Mouse (Mus musculus) testis, adult 2 months (tissue): ENCODE measurements at regions not wholly inside any gene's neighbourhood (a gene's known extent, or its start where the extent isn't known, plus 50 kb on each side); places are given as distances from the start of the nearest gene placed in this dataset.

Experiments used
- H3K27ac ChIP-seq: fragments of 200-500 bp; 2 replicates; pipeline ENCODE4 v1.5.1; 2012; ENCODE audit warnings: low read depth, low read length; ENCODE audit not compliant: control insufficient read depth, insufficient read depth
- H3K27me3 ChIP-seq: fragments of 200-500 bp; 2 replicates; pipeline ENCODE4 v1.6.1; 2012; ENCODE audit warnings: mild to moderate bottlenecking, low read length, moderate library complexity; ENCODE audit not compliant: control insufficient read depth, insufficient read depth
- H3K36me3 ChIP-seq: fragments of 200-500 bp; 2 replicates; pipeline ENCODE4 v1.6.1; 2012; ENCODE audit warnings: mild to moderate bottlenecking, low read length; ENCODE audit not compliant: control insufficient read depth, insufficient read depth
- H3K4me1 ChIP-seq: fragments of 200-500 bp; 2 replicates; pipeline ENCODE4 v1.6.1; 2012; ENCODE audit warnings: low read length; ENCODE audit not compliant: control insufficient read depth, insufficient read depth
- H3K4me3 ChIP-seq: fragments of 200-500 bp; 2 replicates; pipeline ENCODE4 v1.5.1; 2012; ENCODE audit warnings: low read depth, mild to moderate bottlenecking, low read length, moderate library complexity, mixed read lengths; ENCODE audit not compliant: control insufficient read depth
- CTCF ChIP-seq: fragments of 200-500 bp; IDR thresholded peaks from 2 replicates; pipeline ENCODE4 v1.5.1; 2012; ENCODE audit warnings: low read depth, mild to moderate bottlenecking, inconsistent platforms, low read length, moderate library complexity; ENCODE audit not compliant: control insufficient read depth, insufficient read depth, insufficient replicate concordance
- POLR2A ChIP-seq: fragments of 200-500 bp; IDR thresholded peaks from 2 replicates; pipeline ENCODE4 v1.6.1; 2012; ENCODE audit warnings: low read depth, mild to moderate bottlenecking, inconsistent platforms, low read length, moderate library complexity; ENCODE audit not compliant: control insufficient read depth

- no peak overlapping the region for H3K27ac ChIP-seq
- no peak for TF ChIP-seq POLR2A
- TF ChIP-seq CTCF: no peak
- H3K4me3 ChIP-seq: no peak overlapping the region
- no peaks in the 10 kb centered on the region for H3K4me1 ChIP-seq
- no peaks in the 10 kb centered on the region for H3K27me3 ChIP-seq
- no peaks in the 10 kb centered on the region for H3K36me3 ChIP-seq
These were observed 77.8 kb upstream of the Elmo1 start for GRCm38 (mm10) chr13:20012621-20013020.

- TF ChIP-seq CTCF (no peak), POLR2A (no peak)
- no peaks in the 10 kb centered on the region for H3K36me3 ChIP-seq
- no peak overlapping the region for H3K4me3 ChIP-seq
- no peaks in the 10 kb centered on the region for H3K27me3 ChIP-seq
- H3K4me1 ChIP-seq: no peaks in the 10 kb centered on the region
- no peak overlapping the region for H3K27ac ChIP-seq
These were observed 81.2 kb upstream of the Elmo1 start for GRCm38 (mm10) chr13:20009164-20009563.

GRCm38 (mm10) chr13:20007561-20007960 is 82.8 kb upstream of the Elmo1 start:
- H3K4me3 ChIP-seq: no peak overlapping the region; the same call in 1 of the 2 replicates
- H3K27me3 ChIP-seq: no peaks in the 10 kb centered on the region
- H3K36me3 ChIP-seq: no peaks in the 10 kb centered on the region
- TF ChIP-seq POLR2A (no peak), CTCF (no peak)
- H3K27ac ChIP-seq: no peak overlapping the region
- no peaks in the 10 kb centered on the region for H3K4me1 ChIP-seq

GRCm38 (mm10) chr13:19997606-19998005 is 92.8 kb upstream of the Elmo1 start:
- TF ChIP-seq POLR2A: no peak
- no peak for TF ChIP-seq CTCF
- H3K4me1 ChIP-seq: no peaks in the 10 kb centered on the region
- H3K27ac ChIP-seq: no peak overlapping the region
- no peaks in the 10 kb centered on the region for H3K36me3 ChIP-seq
- H3K4me3 ChIP-seq: no peak overlapping the region
- H3K27me3 ChIP-seq: no peaks in the 10 kb centered on the region

GRCm38 (mm10) chr13:19975621-19976020 is 114.8 kb upstream of the Elmo1 start:
- H3K4me1 ChIP-seq: no peaks in the 10 kb centered on the region
- no peak for TF ChIP-seq CTCF
- no peak for TF ChIP-seq POLR2A
- no peak overlapping the region for H3K27ac ChIP-seq
- H3K36me3 ChIP-seq: no peaks in the 10 kb centered on the region
- H3K4me3 ChIP-seq: no peak overlapping the region
- no peaks in the 10 kb centered on the region for H3K27me3 ChIP-seq

GRCm38 (mm10) chr13:19966566-19966965 is 123.8 kb upstream of the Elmo1 start:
- Histone ChIP-seq H3K27me3 (no peaks in the 10 kb centered on the region), H3K4me3 (no peak overlapping the region), H3K4me1 (no peaks in the 10 kb centered on the region), H3K36me3 (no peaks in the 10 kb centered on the region), H3K27ac (no peak overlapping the region)
- no peak for TF ChIP-seq POLR2A
- no peak for TF ChIP-seq CTCF

- Histone ChIP-seq H3K4me3 (no peak overlapping the region), H3K27me3 (no peaks in the 10 kb centered on the region), H3K36me3 (no peaks in the 10 kb centered on the region), H3K4me1 (no peaks in the 10 kb centered on the region), H3K27ac (no peak overlapping the region)
- TF ChIP-seq CTCF (no peak), POLR2A (no peak)
These were observed 127.4 kb upstream of the Elmo1 start for GRCm38 (mm10) chr13:19963031-19963430.

- Histone ChIP-seq H3K4me1 (no peaks in the 10 kb centered on the region), H3K4me3 (no peak overlapping the region), H3K27ac (no peak overlapping the region), H3K36me3 (no peaks in the 10 kb centered on the region), H3K27me3 (no peaks in the 10 kb centered on the region)
- TF ChIP-seq POLR2A (no peak), CTCF (no peak)
These were observed 104.7 kb upstream of the Gpr141 start for GRCm38 (mm10) chr13:19928761-19929160.
